Mouse (Mus musculus) regulatory T cell (primary cell): ENCODE data around the gene Tomm22.

Experiments
- in situ Hi-C: fragments of 300-600 bp; cut with MboI, MseI; formaldehyde crosslinking; loops from one replicate; pipeline ENCODE4 v1.15.1; 2025; ENCODE audit warnings: high pct_unique_total_duplicates

Gene Tomm22

DNA sequence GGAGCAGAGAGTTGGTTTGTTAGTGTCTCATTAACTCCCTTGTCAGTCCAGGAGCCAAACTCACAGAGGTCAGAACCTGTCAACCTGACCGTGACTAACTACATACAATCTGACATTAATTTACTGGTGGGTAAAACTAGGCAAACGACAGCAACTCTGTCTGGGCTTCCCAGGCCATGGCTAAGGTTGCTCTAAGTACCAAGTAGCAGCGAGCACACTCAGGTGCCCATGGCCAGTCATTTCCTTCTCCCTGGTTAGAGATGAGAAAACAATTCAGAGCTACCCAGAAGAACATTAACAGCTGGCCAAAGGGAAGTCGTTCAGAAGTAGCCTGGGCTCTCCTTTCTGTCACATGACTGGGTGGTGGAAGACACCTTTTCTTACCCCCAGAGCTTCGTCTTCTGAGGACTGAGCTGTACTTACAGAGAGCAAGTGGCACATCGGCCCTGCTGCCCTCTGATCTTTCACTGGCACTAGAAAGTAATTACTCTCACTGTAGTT is 14.5 kb downstream of the Tomm22 start:
- in situ Hi-C loops = no loop called here

DNA sequence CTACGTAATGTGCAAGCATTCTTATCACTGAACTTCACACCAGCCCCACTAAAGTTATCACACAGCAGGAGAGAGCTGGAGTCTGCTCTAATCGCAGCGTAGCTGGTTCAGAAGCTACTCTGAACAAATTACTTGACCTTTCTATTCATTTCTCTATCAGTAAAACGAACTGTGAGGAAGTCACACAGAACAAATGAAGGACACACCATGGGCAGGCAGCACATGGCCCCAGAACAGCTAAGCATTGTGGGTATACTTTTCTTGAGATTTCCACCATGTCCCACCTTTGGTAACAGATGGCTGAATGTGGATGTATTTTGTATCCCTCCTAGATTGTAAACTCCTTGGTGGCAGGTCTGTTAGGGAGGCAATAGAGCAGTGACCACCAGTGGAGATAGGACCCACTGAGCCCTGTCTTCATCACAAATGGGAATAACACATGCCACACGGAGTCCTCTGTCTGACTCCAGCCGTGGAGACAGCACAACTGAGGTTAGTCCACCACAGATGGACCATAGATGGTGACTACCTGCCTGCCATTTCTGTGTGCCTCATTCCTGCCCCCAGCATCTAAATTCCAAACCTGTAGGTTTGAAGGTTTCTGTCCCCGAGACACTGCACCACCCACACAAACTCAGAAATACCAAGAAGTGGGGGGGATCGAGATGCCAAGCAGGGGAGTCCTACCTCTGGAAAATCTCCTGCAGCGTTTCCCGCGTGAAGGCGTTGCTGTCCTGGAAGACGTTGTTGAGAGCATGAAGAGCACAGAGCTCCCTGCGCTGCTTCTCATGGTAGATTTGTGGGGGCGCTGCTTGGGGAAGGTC is 15.6 kb downstream of the Tomm22 start:
- in situ Hi-C loops = no loop called here

DNA sequence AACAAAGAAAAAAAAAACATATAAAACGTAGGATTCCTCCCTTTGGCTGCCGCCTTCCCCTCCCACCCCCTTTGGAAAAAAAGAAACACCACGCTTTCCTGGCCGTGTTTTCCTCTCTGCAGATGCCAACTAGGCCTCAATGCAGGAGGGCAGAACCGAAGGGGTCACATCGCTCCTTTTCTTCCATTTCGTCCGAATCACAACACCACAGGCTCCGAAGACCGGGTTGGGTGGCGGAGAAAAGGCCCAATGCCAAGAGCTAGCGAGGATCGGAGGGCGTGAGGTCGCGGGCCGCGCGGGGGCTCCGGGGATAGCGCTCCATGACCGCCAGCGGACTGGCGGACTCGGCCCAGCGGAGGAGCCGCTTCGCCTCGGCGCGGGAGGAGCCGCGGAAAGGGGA is 16.5 kb downstream of the Tomm22 start:
- in situ Hi-C loops = no loop called here

DNA sequence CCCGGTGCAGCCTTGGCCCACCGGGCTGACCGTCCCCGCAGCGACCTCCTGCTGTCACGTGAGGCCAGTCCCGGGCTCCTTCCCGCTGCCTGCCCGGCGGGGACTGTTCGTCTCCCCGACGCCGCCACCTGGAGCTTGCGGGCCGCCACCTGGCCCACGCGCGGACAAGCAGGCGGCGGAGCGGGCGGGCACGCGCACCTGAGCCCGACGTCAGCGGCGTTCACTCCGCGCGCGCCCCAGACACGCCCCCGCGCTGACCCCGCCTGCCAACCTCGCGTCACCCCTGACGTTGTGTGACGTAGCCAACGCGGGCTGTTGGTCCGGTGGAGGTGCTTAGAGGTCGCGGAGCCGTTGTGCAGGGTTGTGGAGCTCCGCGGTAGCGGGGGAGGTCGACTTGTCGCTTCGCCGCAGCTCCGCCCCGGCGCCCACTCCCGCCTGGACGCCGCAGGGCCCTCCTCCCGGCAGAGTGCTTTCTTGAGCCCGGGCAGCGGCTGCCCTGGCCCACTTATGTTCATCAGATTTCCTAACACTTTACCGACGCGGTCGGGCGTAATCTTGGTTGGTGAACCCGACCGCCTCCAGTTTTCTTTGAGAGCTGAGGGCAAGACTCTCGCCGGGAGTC is 17.1 kb downstream of the Tomm22 start, which contains the start of gene Josd1:
Gene Josd1, minus strand, starts transcription at position 274 of the 622 bp plus-strand sequence.
- in situ Hi-C loops = no loop called here

DNA sequence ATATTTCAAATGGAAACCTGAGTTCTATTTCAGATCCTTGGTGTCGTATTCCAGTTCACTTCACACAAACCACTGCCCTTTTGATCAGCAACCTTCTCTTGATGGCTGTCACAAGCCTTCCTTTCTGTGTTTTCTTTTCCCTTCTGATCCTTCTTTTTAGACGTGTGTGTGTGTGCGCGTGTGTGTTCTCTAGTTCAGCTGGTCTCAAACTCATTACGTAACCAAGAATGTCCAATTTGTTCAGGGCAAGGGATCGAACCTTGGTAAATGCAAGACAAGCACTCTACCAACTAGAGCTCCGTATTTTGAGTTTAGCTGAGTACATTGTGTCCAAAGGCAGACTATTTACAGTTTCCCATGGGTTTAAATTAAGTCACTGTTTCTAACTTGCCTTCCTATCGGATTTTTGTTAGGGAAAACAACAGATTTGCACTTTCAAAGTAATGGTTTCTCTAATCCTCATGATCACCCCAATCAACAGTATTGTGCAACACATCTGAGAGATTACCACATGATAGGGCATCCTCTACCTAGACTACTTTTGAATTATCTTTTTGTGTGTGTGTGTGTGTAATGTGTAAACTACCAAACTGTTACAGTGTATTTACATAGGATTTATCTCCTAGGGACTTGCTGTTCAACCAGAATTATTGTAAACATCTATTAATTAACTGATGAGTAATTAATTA is 17.8 kb downstream of the Tomm22 start:
- in situ Hi-C loops = no loop called here

DNA sequence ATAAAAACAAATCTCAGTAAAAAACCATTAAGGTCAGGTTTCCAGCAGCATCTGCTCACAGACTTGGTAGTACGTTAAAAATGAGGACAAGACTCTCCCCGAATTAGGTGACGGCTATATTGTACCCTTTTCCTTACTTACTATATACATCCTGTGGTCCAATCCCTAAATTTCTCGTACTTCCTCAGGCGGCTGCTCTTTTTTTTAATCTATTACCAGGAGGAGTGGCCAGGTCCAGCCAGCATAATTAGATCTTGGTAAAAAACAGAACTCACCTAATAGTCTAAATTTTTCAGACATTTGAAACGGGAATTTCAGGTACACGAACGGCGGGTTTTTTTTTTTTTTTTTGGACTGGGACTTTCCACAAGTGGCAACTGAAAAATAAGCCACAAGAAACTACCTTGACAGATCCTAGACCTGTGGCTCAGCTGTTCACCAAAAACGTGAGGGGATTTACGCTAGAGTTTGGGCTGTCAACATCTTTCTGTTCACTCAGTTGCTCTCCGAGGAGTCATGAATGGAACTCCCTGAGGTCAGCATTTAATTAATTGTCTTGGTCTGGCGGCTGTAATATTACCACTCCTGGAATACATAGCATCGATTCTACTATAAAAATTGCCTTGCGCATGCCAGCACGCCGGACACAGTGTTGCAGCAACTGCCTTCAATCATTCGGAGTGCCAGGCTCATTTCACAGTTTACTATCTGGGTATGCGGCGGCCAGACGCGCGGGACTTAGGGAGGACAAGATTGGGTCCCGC is 19.2 kb downstream of the Tomm22 start:
- in situ Hi-C loops = no loop called here

DNA sequence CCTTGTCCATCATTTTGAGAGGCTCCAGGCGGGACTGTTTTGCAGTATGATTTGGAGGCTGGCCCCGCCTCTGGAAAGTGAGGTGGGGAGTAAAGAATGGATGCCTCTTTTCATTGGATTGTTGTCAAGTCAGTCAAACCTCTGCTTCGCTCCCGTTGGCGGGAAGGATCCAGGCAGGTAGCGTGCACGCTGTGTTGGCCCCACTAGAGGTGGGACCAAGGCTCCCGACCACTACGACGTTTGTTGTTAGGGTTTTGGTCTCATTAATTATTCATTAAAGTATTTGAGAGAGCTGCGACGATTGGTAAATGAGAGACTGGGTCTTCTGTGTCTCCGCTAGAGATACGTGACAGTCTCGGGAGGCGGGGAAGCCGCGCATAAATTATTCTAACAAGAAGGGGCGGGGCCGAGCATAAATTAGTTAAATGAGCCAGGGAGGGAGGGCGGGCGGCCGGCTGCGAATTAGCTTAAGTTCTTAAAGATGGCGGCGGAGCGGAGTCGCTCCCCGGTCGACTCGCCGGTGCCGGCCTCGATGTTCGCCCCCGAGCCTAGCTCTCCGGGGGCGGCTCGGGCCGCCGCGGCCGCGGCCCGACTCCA is 19.9 kb downstream of the Tomm22 start, which contains the start of gene Gtpbp1:
Gene Gtpbp1, plus strand, starts transcription at position 420 of the 597 bp plus-strand sequence.
- in situ Hi-C loops = no loop called here

DNA sequence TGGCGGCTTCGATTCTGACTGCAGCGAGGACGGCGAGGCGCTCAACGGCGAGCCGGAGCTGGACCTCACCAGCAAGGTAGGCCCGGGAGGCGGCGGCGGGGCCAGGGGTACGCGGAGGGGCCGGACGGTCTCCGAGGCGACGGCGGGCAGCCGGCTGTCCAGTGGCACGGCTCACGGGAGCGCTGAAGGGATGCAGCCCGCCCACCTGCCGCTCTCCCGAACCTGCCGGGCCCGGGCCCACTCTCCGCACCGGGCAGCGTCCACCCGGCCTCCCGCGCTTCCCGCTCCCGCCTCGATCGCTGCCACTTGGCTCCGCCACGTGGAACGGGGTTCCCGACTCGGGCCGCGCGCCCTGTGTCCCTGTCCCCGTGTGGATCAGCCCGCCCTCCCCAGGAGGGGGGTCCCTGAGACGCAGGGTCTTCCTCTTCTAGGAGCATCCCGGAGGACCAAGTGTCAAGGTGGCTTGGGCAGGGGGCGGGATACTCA is 20.4 kb downstream of the Tomm22 start:
- in situ Hi-C loops = no loop called here

DNA sequence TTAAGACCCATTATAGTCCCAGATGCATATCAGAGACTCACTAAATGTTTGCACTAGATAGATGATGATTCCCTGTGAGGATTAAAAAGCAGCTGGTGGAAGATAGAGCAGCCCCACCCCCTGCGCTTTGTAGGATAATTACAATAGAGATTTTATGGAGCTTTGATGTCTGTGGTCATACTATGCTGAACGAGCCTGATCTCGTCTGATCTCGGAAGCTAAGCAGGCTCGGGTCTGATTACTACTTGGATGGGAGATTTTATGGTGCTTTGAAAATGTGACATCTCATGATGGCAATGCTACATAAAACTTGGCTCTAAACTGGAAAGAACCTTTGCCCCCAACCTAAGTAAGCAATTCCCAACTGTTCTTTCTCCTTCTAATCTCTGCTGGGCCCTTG is 21.7 kb downstream of the Tomm22 start:
- in situ Hi-C loops = no loop called here

DNA sequence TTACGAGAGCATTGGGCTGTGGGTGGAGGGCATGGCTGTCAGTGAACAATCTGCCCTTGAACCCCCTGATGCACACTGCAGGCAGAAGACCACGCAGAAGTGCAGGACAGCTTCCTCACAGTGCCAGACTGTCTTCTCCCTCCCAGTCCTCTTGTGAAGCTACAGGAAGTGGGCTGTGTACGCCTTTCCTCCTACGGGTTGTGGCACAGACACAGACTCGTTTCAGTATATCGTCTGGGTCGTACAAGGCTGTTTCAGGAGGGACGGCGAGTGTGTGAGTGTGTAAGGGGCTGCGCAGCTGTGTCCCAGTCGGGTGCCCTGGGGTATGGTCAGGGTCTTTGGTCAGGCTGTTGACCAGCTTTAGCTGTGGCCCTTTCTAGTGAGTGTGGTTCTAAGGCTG is 23.1 kb downstream of the Tomm22 start:
- in situ Hi-C loops = no loop called here

DNA sequence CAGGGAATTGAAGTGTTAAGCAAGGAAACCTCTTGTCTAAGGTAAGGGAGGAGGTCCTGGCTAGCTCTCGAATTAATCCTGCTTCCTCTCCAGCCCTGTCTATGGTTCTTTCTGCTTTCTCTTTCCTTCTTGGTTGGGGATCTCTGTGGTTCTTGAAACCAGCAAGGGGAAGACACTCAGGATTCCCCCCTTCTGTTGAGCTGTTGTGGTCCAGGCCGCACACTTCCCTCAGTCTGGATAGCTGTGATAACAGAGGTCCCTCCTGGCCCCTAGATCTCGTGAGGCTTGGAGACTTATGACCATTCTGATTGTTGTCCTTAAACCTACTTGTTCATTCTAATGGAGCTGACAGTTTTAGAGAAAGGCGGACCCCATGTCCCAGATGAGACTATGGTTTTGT is 23.9 kb downstream of the Tomm22 start:
- in situ Hi-C loops = no loop called here

DNA sequence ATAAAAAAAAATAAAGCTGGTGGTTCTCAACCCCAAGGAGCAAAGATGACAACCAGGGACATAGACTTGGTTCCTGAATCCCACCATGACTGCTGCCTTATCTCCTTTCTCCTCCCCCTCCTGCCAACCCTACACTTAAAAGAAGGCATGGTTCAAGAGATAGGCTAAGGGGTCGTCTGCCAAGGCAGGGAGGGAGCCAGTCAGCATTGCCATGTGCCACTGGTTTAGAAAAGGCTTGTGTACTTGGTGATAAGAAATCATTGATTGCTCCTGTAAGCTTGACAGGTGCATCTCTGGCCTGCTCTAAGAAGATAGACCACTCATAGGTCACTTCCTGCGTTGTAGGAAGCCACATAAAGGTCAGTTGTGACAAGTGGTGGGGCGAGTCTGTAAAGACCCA is 24.9 kb downstream of the Tomm22 start:
- in situ Hi-C loops = no loop called here

DNA sequence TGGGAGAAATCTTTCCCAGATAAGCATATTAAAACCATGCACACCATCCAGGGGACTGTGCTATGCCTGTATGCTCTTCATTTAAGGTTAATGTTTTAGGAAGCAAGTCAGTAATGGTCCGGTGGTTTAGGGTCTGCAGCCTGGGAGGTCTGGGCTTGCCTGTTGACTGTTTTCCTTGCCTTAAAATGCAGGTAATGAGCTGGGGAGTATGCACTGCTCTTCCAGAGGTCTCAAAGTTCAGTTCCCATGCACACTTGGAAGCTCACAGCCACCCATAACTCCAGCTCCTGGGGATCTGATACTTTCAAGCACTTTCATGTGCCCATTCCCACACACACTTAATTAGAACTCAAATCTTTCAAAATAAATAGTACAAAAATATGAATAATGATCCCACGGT is 25.8 kb downstream of the Tomm22 start:
- in situ Hi-C loops = no loop called here

DNA sequence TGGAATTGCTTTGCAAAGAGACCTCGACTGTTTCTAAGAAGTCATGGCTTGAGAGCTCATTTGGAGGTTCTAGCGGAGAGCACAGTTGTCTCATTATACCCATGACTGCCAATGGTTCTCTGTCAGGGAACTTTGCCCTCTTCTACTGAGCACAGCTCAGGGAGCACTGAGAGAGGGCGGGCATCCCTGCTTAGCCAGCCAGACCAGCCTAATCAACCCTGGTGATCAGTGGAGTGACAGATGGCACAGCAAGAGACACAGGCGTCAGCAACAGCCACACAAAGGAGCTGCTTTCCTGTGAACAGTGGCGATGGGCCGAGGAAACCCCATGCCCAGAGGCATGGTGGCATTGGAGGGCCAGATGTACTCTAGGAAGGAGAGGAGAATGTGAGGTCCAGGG is 26.4 kb downstream of the Tomm22 start:
- in situ Hi-C loops = no loop called here

DNA sequence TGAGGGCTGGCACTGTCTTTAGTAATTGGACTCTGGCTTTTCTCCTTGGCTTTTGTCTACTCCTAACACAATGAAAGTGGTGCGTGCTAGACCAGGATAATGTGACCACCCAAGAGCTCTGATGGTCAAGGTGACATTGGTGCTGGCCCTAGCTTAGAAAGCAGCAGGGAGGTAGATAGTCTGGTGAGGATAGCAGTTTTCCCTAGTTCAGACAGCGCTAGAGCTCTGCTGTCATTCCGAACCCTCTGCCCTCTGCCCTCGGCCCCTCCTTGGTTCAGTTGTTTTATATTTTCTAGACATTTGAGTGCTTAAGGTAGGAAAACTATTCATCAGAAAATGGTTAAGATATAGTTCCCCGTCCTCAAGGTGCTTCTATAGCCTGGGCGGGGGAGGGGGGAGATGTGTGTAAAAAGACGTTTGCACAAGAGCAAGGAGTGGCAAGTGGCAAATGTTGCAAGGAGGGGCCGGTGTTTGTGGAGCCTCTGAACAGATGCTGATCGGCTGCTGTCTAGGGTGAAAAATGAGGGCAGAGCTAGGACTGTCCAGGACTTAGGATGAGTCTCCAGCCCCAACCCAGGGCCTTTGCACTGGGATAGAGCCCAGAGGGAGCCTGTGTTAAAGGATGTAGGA is 27.0 kb downstream of the Tomm22 start:
- in situ Hi-C loops = no loop called here

DNA sequence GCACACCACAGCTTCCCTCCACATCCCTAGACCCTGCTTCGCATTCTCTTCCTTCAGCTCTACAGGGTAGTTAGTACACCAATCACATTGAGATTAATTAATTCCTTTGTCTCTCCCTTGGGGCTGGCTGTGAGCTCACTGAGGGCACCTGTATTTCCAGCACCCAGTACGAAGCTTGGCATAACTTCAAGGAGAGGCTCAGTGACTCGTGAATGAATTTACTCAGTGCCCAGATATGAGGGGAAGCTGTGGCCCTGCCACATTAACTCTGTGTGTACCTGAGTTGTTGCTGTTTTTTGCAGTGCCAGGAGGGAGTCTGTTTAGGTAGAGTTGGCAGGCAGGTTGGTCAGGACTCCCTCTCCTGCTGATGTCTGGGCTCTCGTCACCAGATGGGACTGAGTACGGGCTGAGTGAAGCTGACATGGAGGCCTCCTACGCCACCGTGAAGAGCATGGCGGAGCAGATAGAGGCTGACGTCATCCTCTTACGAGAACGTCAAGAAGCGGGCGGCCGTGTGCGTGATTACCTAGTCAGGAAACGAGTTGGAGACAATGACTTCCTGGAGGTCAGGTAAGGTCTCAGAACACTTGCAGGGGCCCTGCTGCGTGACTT is 36.0 kb downstream of the Tomm22 start:
- in situ Hi-C loops = no loop called here

DNA sequence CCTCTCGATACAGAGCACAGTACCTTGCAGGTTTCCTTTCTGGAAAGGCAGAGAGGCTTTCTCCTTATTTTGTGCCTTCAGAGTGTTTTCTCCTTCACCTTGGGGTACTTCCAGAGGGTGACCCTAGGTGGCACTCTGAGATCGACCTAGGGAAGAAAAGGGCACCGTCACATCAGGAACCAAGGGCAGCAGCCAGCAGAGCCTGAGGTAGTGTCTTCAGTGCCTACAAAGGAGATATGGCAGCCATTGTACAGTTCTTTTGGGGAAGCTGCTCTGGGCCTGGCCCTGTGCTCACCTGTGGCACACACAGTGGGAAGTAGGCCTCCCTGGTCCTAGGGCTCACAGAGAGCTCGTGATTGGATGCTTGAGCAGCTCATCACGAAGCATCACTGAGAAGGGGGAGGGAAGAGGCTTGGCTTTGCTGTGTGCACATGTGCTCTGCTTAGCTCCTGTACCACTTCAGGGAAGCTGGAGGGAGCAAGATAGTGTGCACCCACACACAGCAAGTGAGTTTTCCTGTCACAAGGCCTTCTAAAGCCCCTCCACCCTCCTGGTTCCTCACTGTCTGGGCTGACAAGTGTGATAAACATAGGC is 37.7 kb downstream of the Tomm22 start:
- in situ Hi-C loops = no loop called here

DNA sequence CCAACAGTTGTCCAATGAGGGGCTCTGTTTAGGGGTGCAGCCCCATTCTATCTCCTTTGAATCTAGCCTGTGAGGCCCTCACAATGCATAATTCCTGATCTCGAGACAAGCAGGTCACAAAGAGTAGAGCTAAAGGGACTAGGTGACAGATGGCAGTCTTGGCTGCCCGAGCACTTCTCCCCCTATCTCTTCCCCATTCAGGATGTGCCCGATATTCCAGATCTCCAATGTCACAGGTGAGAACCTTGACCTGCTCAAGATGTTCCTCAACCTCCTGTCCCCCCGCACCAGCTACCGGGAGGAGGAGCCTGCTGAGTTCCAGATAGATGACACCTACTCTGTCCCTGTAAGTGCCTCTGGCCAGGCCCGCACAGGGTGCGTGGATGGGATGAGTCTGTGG is 45.0 kb downstream of the Tomm22 start:
- in situ Hi-C loops = no loop called here

DNA sequence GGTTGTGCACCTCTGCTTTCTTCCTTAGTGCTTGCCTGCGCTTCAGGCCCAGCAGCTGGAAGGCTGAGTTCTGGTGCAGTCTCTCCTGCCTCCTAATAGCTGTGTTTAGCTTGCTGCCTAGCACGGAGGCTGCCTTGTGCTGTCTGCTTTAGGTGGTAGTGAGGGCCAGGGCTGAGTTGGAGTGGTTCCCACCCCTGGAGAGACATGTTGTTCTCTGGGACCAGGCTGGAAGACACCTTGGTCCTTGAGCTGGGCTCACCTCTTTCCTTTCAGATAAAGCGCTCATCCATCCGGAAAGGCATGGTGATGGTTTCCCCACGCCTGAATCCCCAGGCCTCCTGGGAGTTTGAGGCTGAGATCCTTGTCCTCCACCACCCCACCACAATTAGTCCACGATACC is 46.0 kb downstream of the Tomm22 start:
- in situ Hi-C loops = no loop called here

DNA sequence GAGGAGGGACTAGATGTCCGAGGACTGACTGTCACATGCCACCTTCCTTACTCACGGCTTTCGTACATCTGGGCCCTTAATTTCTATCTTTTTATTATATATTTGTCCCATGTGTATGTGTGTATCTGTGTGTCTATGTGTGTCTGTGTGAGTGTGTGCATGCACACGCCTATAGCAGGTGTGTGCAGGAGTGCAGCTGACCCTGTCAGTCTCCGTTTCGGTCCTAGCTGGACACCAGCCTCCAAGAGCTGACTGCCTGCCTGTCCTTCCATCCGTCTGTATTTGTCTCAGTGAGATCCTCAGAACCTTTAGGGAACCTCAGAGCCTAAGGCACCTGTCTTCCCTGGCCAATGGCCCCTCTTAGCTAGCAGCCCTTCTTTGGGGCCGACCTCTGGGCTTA is 49.6 kb downstream of the Tomm22 start:
- in situ Hi-C loops = no loop called here
